Mouse (Mus musculus): ENCODE results near the gene Gng12.

Gng12 gene

DNA sequence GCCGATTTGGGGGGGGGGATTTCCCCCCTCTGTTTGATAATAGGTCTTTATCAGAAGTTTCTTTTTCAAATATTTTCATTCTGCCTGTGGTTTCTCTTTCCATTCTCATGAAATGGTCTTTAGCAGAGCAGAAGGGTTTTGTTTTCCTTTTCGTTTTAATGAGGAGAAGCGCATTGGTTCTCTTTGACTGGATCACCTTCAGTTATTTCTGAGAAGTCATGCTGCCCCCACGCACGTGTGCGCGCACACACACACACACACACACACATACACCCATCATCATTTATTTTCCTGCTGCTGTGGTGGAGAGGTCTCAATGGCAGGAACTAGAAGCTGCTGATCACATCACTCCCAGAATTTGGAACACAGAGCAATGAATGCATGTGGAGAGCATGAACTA is 20.8 kb downstream of the Gng12 start:
- no peak for DNase-seq (ENCODE audit: low spot score)

DNA sequence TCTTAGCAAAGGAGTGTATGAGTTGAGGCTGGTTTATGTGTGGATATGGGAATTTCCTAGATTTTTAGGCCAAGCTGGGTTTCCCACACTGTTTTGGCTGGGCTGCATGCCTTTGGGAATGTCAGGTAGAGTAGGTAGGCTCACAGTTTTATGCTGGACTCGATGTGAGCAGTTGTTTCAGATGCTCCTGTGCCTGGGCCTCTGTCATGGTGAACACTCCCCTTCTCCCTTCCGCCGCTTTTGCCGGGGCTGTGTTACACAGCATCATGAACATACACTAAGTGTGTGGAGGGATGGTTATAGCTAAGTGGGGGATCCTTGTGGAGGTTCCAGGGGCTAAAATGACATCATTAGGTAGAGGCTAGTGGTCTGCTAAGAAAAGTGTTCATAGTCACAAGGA is 24.6 kb downstream of the Gng12 start:
- DNase-seq (ENCODE audit: low spot score) = no peak

DNA sequence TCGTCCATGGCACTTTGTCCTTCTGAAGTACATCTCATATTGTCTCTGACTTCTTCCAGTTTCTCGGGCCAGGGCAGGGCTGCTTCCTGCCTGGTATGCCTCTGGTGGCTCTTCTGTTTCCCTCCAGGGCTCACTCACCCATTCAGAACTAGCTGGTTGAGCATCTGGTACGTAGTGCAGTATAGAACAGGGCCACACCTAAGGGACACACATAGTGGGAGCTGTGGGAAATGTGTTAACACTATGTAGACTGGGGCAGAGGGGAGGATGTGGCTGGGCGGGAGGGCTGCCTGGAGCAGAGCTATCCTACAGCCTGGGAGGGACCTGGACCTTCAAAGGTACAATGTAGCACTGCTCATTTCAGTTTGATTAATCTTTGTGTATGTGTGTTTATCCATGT is 25.6 kb downstream of the Gng12 start:
- no peak for DNase-seq (ENCODE audit: low spot score)

DNA sequence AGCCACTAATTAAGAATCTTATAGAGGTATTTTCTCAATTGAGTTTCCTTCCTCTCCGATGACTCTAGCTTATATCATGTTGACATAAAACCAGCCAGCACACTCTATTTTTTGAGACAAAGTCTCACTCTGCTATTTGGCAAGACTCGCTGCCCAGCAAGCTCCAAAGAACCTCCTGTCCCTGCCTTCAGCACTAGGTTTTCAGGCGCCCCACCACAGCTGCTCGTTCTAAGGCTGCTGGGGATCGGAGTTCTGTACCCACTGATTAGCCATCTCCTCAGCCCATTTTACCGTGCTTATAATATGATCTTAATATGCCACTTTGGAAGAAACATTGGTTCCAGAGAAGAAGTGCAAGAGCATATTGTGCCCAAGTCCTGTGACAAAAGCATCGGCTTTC is 26.3 kb downstream of the Gng12 start:
- no peak for DNase-seq (ENCODE audit: low spot score)

DNA sequence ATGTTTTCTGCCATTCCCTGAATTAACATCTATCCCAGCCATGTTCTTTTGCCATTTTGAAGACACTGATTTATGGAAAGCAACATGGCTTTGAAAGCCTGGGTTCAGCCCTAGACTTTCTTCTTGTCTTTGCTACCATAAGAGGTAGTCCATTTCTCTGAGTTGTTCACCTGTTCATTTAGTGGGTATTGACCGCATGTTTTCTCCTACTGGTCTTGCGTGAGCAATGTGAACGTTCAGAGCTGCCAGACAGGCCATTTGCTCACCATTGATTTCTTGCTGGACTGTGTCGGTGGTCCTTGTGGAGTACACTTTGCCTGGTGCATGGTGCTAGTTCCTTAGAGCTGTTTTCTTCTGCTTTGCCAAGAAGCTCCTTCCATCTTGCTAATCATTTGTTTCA is 27.7 kb downstream of the Gng12 start:
- DNase-seq (ENCODE audit: low spot score) = no peak

DNA sequence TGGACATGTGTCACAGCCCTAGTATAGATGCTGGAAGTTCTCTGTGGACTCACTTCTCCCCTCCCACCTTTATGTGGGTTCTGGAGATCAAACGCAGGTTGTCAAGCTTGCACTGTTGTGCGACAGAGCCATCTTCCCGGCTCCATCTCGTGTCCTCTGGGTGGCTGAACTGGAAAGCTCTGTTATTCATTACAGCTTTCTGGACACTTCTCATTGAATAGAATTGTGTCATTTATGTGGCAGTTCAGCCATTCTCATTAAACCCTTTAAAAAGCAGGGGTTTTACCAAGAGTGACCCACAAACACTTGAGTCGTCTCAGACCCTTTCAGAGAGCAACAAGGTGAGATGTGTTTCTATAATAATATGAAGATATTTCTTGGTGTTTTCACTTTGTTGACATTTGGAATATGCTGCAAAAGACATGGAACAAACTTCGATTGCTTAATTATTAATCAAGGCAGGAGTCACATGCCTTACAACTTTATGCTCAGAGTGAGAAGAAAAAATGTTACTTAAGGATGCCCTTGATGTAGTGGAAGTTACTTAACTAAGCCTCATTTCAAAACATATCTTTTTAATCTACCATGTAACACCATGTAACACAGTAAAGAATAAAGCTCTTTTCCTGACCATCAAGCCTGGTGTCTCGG is 28.2 kb downstream of the Gng12 start:
- no peak for DNase-seq (ENCODE audit: low spot score)

DNA sequence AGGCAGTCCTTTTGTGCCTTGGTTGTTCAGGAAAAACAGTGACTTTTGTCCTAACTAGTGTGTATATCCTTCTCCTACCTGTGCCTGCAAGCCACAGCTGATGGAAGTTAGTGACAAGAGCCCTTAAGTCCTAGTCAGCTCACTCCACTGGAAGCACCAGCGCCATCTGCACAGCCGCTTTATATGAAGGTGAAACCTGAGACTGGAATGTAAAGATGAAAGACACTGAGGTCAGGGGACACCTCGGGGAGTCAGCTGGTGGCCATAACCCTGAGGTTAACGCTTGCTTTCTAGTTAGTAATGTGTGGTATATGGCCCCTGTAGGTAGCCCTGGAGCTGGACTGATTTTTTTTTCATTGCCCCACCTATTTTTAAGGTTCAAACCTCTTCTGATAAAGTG is 30.1 kb downstream of the Gng12 start:
- DNase-seq (ENCODE audit: low spot score) = no peak

DNA sequence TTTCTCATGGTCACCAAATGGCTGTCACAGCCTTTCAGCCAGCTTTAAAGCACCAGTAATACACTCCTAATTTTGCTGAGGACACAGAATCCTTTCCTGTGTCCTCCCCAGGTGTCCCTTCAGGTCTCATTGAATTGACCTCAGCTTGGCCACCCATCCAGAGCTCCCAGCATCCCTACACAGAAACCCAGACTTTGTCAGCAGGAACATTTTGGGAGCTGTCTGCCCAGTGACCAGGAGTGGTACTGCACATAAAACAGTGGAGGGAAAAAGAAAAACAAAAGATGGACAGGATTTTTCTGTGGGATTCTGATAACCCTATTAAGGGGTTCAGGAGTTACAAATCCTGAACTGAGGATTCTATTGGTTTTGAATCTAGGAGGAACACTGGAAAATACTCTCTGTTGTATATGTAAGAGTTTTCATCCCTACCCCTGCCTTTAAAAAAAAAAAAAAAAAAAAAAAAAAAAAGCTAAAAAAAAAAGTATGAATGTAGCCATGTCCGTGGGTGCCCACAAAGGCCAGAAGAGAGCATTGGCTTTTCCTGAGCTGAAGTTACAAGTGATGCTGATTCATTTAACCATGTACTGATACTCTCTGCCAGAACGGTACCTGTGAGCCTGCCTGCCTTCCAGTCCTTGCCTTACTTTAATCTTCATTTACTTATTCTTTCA is 32.9 kb downstream of the Gng12 start:
- DNase-seq (ENCODE audit: low spot score) = no peak

DNA sequence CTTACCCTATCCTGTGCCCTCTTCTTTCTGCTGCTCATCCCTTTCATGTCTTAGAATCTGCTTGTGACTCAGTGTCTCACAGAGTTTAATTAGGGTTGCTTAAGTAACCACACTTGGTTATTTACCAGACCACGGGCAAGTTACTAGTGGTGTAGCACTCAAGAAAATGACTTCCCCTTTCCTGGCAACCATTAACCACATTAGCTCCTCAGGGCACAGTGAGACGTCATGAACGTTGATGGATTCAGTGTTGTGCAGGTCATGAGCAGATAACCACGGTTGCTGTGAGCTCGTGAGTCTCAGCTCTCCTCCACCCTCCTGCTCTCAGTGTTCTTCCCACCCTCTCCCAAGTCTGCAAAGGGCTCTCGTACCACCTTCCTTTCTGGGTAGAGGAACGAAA is 33.5 kb downstream of the Gng12 start:
- DNase-seq (ENCODE audit: low spot score) = no peak

DNA sequence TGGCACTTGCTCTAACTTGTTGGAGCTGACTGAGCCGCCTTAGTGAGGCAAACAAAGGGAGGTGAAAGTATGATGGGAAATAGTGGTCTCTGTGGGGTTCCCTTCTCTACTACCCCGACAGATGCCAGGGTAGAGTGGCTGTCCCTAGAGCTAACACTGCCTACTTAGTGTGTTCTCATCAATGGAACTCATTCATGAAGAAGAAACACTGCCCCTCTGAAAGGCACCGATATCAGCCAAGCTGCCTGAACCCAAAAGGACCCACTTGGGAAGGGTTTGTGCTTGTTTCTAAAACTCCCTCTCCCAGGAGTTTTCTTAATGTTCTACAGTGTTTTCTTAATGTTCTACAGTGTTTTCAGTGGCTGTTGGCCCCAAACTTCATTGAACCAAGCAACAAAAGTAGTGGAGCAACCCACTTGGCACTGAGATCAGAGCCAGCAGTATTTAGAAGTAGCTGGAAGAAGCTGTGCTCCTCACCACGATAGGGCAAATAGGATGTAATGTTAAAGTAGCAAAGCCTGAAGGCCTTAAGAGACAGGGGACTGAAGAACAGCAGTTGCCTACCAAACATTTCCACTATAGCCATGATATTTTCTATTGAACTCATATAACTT is 36.1 kb downstream of the Gng12 start:
- no peak for DNase-seq (ENCODE audit: low spot score)

DNA sequence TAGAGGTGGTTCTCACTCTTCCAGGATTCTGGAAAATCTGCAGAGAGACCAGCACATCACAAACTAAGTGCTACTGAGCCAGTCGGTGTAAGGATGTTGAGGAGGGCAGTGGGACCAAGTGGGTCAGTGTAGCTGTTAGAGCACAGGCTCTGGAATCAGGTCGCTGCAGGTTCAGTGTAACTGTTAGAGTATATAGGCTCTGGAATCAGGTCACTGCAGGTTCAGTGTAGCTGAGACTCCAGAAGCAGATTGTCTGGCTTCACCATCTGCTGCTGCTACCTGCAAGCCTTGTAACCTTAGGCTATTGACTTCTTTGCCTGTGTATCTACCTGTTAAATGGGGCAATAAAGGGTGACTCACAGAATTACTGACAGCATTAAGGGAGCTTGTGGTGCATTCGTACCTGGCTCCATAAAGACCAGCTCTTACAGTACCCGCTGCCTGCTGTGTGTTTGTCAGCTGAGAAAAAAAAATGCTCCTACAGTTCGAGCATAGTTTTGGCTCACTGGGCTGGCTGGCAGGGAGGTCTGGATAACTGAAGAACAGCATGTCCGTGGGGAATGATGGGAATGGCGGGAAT is 44.5 kb downstream of the Gng12 start:
- no peak for DNase-seq (ENCODE audit: low spot score)

DNA sequence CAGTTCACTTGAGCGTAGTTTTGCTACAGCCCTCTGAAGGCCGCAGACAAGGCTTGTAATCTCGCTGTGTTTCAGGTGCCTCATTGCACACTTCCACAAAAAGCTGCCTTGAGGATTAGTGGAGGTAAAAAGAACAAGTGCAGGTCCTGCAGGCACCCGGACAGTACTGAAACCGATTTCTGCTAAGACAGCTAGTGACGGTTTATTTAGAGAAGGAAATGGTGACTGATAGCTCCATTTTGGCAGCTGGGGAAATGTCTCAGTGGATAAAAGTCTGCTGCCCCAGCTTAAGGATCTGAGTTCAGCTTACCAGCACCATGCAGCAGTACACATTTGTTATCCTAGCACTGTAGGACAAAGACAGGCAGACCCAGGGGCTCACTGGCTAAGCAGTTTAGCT is 45.6 kb downstream of the Gng12 start:
- no peak for DNase-seq (ENCODE audit: low spot score)

DNA sequence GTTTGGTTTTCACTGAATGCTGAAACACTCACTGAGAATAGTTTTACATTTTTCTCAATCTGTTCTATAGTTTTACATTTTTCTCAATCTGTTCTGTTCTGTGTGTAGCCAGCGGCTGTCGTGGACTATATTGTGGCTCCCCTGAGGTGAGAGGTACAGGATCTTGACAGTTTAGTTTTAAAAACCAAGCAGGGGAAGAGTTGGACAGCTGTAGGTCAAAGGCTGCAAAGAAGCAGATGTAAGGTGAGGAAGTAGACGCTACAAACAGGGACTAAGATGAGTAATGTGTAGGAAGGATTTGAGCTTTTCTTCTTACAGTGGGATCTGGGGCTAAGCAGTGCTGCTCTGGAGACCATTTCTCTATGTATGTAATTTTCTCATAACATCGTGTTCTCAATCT is 46.6 kb downstream of the Gng12 start:
- DNase-seq (ENCODE audit: low spot score) = no peak

DNA sequence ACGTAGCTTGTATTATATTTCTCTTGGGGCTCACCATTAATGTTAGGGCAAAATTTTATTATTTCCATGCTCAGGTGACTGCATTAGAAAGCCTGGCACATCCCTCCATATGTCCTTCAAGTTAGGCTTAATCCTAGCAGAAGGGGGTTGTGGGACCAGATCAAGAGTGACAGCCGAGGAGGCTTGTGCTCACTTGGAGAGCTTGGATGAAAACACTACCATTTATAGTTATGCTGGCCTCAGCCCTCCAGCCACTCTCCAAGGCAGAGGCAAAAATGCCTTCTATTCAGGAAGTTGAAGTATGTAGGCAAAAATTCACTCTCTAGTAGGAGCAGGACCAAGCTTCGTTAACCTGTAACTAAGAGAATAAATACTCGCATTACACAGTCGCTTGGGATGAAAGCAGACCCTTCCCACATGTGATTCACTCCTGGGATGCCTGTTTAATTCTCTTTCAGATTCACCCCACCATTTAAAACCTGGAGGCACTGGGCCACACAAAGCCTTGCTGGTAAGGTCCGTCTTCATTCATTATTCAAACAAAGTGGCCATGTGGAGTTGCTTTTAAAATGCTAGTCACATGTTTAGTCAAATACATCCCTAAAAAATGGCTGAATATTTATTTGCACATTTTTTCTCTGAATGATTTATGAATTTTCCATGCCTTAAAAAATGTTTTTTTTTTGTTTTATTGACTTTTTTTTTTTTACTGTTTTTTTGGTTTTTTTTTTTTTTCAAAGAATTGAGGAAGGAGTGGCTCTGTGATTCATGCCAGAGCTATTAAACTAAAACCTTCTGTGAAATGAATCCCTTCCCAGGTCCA is 47.4 kb downstream of the Gng12 start:
- no peak for DNase-seq (ENCODE audit: low spot score)

DNA sequence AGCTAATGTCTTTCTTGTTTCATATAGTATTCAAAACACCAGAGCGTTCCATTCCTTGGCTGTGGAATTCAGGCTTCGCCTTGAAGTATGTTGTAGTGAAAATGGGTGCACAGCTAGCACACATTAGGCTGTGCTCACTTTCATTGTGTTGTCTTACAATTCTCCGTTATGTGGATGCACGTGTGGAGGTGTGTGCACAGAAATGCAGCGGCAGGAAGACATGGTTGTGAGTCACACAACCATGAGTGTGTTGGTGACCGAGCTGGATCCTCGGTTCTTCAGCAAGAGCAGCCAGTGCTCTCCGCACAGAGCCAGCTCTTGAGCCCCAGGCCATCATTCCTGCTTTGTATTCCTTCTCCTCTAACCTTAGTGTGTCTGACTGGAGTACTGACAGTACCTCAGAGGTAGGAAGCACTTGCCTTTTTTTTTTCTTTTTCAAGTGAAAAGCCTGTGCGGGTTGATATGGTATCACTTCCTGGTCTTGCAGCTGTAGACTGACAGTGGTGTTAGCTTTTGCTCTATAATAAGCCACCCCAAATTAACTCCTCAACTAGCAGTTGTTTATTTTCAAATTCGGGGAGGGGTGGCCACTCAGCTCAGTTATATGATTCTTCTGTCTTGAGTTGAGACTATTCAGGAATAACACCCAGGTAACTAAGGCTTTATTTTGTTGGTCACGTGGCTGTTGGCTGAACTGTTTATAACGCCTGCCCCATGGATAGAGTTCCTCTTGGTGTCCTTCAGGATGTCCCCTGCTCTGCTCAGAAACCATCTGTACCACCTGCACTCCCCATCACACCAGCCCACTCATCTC is 48.2 kb downstream of the Gng12 start:
- no peak for DNase-seq (ENCODE audit: low spot score)

DNA sequence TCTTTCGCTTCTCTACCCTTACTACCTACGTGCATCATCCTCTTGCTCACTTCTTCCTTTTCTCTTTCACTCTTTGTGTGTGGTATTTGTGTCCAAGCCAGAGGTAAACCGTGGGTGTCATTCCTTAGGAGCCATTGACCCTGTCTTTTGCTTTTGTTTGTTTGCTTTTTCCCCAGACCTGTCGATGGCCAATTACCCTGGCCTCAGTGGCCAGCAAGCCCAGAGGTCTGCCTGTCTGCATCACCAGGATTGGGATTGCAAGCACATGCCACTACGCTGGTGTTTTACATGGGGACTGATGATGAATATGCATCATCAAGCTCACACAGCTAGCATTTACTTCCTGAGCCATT is 48.8 kb downstream of the Gng12 start:
- DNase-seq (ENCODE audit: low spot score) = no peak

DNA sequence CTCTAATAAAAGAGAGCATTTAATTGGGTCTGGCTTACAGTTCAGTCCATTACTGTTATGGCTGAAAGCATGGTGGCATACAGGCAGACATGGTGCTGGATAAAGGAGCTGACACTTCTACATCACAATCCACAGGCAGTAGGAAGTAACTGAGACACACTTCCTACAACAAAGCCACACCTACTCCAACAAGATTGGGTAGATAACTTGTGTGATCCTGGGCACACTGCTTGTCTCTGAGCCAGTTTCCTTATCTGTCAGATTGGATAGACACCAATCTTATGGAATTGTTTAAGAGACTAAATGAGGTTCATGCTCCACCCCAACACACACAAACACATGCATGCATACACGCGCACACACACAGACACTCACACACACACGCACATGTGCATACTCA is 51.9 kb downstream of the Gng12 start:
- DNase-seq (ENCODE audit: low spot score) = no peak

DNA sequence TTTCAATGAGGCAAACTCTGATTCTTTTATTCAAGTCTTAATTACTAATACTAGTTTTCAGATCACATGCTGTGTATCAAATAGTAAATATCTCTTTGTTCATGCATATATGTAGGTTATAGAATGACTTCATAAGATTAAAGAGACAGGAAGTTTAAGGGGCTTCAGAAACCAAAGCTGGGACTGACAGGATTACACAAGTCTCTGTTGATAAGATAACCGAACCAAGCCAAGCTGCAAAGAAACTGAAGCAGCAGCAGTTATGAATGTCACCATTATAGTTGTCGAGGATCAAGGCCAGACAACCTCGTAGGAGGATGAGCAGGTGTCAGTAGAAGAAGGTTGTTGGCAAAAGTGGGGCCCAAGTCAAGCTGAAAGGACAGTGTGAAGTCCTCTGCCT is 52.7 kb downstream of the Gng12 start:
- DNase-seq (ENCODE audit: low spot score) = no peak

DNA sequence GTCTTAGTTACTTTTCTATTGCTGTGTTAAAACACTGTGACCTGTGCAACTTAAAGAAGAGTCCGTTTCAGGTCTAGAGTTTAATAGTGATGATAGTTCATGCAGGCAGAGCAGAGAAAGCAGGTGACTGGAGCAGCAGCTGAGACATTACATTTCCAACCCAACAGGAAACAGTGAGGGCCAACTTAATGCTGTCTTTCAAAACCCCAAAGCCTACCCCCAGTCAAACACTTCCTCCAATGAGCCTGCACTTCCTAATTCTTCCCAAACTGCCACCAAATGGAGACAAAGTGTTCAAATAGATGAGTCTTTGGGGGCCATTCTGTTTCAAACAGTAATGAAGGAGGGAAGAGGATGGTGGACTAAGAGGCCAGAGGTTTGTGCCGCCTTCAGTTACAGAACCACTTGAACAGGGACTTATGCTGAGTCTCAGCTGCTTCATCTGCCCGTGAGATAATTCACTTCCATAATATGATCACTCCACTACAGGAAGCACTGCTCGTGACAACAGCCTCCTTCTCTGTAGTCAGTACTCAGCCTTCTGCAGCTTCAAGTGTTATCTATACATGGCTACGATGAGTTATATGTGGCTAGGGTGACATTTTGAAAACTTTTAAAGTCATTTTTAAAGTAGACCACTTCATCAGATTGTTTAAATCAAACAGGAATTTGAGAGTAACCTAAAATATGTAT is 55.7 kb downstream of the Gng12 start:
- no peak for DNase-seq (ENCODE audit: low spot score)

DNA sequence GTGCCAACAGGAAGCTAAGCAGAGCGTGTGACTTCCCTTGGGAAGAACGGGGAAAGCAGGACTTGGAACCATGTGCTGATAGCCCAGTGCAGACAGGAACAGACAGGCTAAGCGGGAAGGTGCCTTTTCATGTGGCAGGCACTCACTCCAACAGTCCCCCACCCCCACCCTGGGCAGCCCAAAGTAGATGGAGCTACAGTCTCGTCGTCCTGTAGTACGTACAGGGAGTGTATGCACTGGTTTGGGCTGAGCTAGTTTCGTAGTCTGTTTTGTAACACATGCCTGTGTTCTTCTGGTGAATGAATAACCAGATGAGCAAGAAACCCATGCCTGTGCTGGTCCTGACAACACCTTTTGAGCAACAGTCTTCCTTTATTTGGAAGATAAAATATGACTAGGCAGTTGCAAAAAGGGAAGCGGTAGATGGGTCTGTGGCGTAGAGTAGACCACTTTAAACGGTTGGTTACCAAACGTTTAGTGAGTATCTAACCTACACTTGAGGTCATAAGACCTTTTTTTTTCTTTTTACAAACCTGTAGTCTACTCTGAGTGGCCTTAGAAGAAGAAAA is 57.8 kb downstream of the Gng12 start:
- no peak for DNase-seq (ENCODE audit: low spot score)

Data from ovary, postnatal 36 days (tissue).